Mouse (Mus musculus): ENCODE measurements around the gene Il1rn. TPM values are rescaled to one million over a fixed set of nuclear protein-coding genes. Genes with fewer than 3 reads are reported as not detected.

Gene Il1rn
- polyA plus RNA-seq, 1 experiment from 2014 or later, result 13.6 TPM

GRCm38 (mm10) chr2:24344619-24345018 is 8.0 kb downstream of the Il1rn start:
- no peaks in the 10 kb centered on the region for H3K9me3 ChIP-seq (replicated peaks; ENCODE audit: control insufficient read depth, low read length)
- H3K4me1 ChIP-seq (ENCODE audit: control insufficient read depth, insufficient read depth, low read length), result no peaks in the 10 kb centered on the region
- WGBS, result 40% methylated on average over 4 of the region's 4 CpGs
- H3K9ac ChIP-seq (ENCODE audit: low read length), result no peak overlapping the region
- H3K27ac ChIP-seq (ENCODE audit: low read length), result no peak overlapping the region
- H3K4me3 ChIP-seq (replicated peaks; ENCODE audit: low read length), result no peak overlapping the region
- H3K4me2 ChIP-seq (ENCODE audit: low read depth, low read length), result no peak overlapping the region
- no peak for ATAC-seq (ENCODE audit: insufficient read depth, low FRiP score)
- H3K27me3 ChIP-seq (ENCODE audit: control insufficient read depth, insufficient read depth, low read length), result no peaks in the 10 kb centered on the region
- H3K36me3 ChIP-seq (ENCODE audit: control insufficient read depth, insufficient read depth, low read length), result no peaks in the 10 kb centered on the region

GRCm38 (mm10) chr2:24345056-24345455 is 8.4 kb downstream of the Il1rn start:
- Histone ChIP-seq H3K4me3 (replicated peaks; ENCODE audit: low read length) (no peak overlapping the region), H3K27me3 (ENCODE audit: control insufficient read depth, insufficient read depth, low read length) (no peaks in the 10 kb centered on the region), H3K4me1 (ENCODE audit: control insufficient read depth, insufficient read depth, low read length) (no peaks in the 10 kb centered on the region), H3K9ac (ENCODE audit: low read length) (no peak overlapping the region), H3K27ac (ENCODE audit: low read length) (no peak overlapping the region), H3K4me2 (ENCODE audit: low read depth, low read length) (no peak overlapping the region), H3K9me3 (replicated peaks; ENCODE audit: control insufficient read depth, low read length) (no peaks in the 10 kb centered on the region), H3K36me3 (ENCODE audit: control insufficient read depth, insufficient read depth, low read length) (no peaks in the 10 kb centered on the region)
- ATAC-seq (ENCODE audit: insufficient read depth, low FRiP score), result no peak
- WGBS, result 69% methylated on average over 8 of the region's 8 CpGs

- H3K4me2 ChIP-seq (ENCODE audit: low read depth, low read length), result no peak overlapping the region
- 75% methylated on average over 1 of the region's 1 CpGs for WGBS
- H3K27me3 ChIP-seq (ENCODE audit: control insufficient read depth, insufficient read depth, low read length), result no peaks in the 10 kb centered on the region
- H3K36me3 ChIP-seq (ENCODE audit: control insufficient read depth, insufficient read depth, low read length), result no peaks in the 10 kb centered on the region
- H3K9ac ChIP-seq (ENCODE audit: low read length), result no peak overlapping the region
- H3K4me3 ChIP-seq (replicated peaks; ENCODE audit: low read length), result no peak overlapping the region
- H3K9me3 ChIP-seq (replicated peaks; ENCODE audit: control insufficient read depth, low read length), result no peaks in the 10 kb centered on the region
- no peaks in the 10 kb centered on the region for H3K4me1 ChIP-seq (ENCODE audit: control insufficient read depth, insufficient read depth, low read length)
- no peak overlapping the region for H3K27ac ChIP-seq (ENCODE audit: low read length)
- ATAC-seq (ENCODE audit: insufficient read depth, low FRiP score), result no peak
Observed at GRCm38 (mm10) chr2:24347926-24348325, 11.3 kb downstream of the Il1rn start.

GRCm38 (mm10) chr2:24351159-24351558 is 14.5 kb downstream of the Il1rn start:
- H3K27me3 ChIP-seq (ENCODE audit: control insufficient read depth, insufficient read depth, low read length), result no peaks in the 10 kb centered on the region
- no peak overlapping the region for H3K4me2 ChIP-seq (ENCODE audit: low read depth, low read length)
- H3K9ac ChIP-seq (ENCODE audit: low read length), result no peak overlapping the region
- WGBS, result 68% methylated on average over 2 of the region's 2 CpGs
- H3K27ac ChIP-seq (ENCODE audit: low read length), result no peak overlapping the region
- ATAC-seq (ENCODE audit: insufficient read depth, low FRiP score), result no peak
- H3K4me1 ChIP-seq (ENCODE audit: control insufficient read depth, insufficient read depth, low read length), result no peaks in the 10 kb centered on the region
- H3K9me3 ChIP-seq (replicated peaks; ENCODE audit: control insufficient read depth, low read length), result no peaks in the 10 kb centered on the region
- no peaks in the 10 kb centered on the region for H3K36me3 ChIP-seq (ENCODE audit: control insufficient read depth, insufficient read depth, low read length)
- no peak overlapping the region for H3K4me3 ChIP-seq (replicated peaks; ENCODE audit: low read length)

GRCm38 (mm10) chr2:24353042-24353441 is 16.4 kb downstream of the Il1rn start:
- WGBS, result 86% methylated on average over 2 of the region's 2 CpGs
- H3K4me1 ChIP-seq (ENCODE audit: control insufficient read depth, insufficient read depth, low read length), result no peaks in the 10 kb centered on the region
- H3K4me2 ChIP-seq (ENCODE audit: low read depth, low read length), result no peak overlapping the region
- no peaks in the 10 kb centered on the region for H3K27me3 ChIP-seq (ENCODE audit: control insufficient read depth, insufficient read depth, low read length)
- no peak for ATAC-seq (ENCODE audit: insufficient read depth, low FRiP score)
- no peak overlapping the region for H3K9ac ChIP-seq (ENCODE audit: low read length)
- H3K4me3 ChIP-seq (replicated peaks; ENCODE audit: low read length), result no peak overlapping the region
- no peaks in the 10 kb centered on the region for H3K36me3 ChIP-seq (ENCODE audit: control insufficient read depth, insufficient read depth, low read length)
- H3K9me3 ChIP-seq (replicated peaks; ENCODE audit: control insufficient read depth, low read length), result no peaks in the 10 kb centered on the region
- H3K27ac ChIP-seq (ENCODE audit: low read length), result no peak overlapping the region

GRCm38 (mm10) chr2:24357642-24358041 is 21.0 kb downstream of the Il1rn start:
- Histone ChIP-seq H3K27ac (ENCODE audit: low read length) (no peak overlapping the region), H3K4me1 (ENCODE audit: control insufficient read depth, insufficient read depth, low read length) (no peaks in the 10 kb centered on the region), H3K36me3 (ENCODE audit: control insufficient read depth, insufficient read depth, low read length) (no peaks in the 10 kb centered on the region), H3K4me2 (ENCODE audit: low read depth, low read length) (no peak overlapping the region), H3K27me3 (ENCODE audit: control insufficient read depth, insufficient read depth, low read length) (no peaks in the 10 kb centered on the region), H3K4me3 (replicated peaks; ENCODE audit: low read length) (no peak overlapping the region), H3K9ac (ENCODE audit: low read length) (no peak overlapping the region), H3K9me3 (replicated peaks; ENCODE audit: control insufficient read depth, low read length) (no peaks in the 10 kb centered on the region)
- ATAC-seq (ENCODE audit: insufficient read depth, low FRiP score), result no peak
- 7% methylated on average over 1 of the region's 1 CpGs for WGBS

GRCm38 (mm10) chr2:24359347-24359746 is 22.7 kb downstream of the Il1rn start:
- H3K4me1 ChIP-seq (ENCODE audit: control insufficient read depth, insufficient read depth, low read length), result no peaks in the 10 kb centered on the region
- ATAC-seq (ENCODE audit: insufficient read depth, low FRiP score), result no peak
- no peak overlapping the region for H3K4me2 ChIP-seq (ENCODE audit: low read depth, low read length)
- H3K4me3 ChIP-seq (replicated peaks; ENCODE audit: low read length), result no peak overlapping the region
- no peak overlapping the region for H3K27ac ChIP-seq (ENCODE audit: low read length)
- no peaks in the 10 kb centered on the region for H3K27me3 ChIP-seq (ENCODE audit: control insufficient read depth, insufficient read depth, low read length)
- no peaks in the 10 kb centered on the region for H3K9me3 ChIP-seq (replicated peaks; ENCODE audit: control insufficient read depth, low read length)
- no peak overlapping the region for H3K9ac ChIP-seq (ENCODE audit: low read length)
- WGBS, result 82% methylated on average over 1 of the region's 1 CpGs
- H3K36me3 ChIP-seq (ENCODE audit: control insufficient read depth, insufficient read depth, low read length), result no peaks in the 10 kb centered on the region

GRCm38 (mm10) chr2:24363818-24364217 is 27.2 kb downstream of the Il1rn start:
- Histone ChIP-seq H3K9ac (ENCODE audit: low read length) (no peak overlapping the region), H3K4me3 (replicated peaks; ENCODE audit: low read length) (no peak overlapping the region), H3K27ac (ENCODE audit: low read length) (no peak overlapping the region), H3K36me3 (ENCODE audit: control insufficient read depth, insufficient read depth, low read length) (no peaks in the 10 kb centered on the region), H3K4me2 (ENCODE audit: low read depth, low read length) (no peak overlapping the region), H3K27me3 (ENCODE audit: control insufficient read depth, insufficient read depth, low read length) (no peaks in the 10 kb centered on the region), H3K4me1 (ENCODE audit: control insufficient read depth, insufficient read depth, low read length) (peaks cover 5% of the 10 kb centered on the region), H3K9me3 (replicated peaks; ENCODE audit: control insufficient read depth, low read length) (no peaks in the 10 kb centered on the region)
- WGBS, result 73% methylated on average over 3 of the region's 3 CpGs
- no peak for ATAC-seq (ENCODE audit: insufficient read depth, low FRiP score)

- no peaks in the 10 kb centered on the region for H3K9me3 ChIP-seq (replicated peaks; ENCODE audit: control insufficient read depth, low read length)
- H3K4me1 ChIP-seq (ENCODE audit: control insufficient read depth, insufficient read depth, low read length), result peaks cover 5% of the 10 kb centered on the region
- H3K27me3 ChIP-seq (ENCODE audit: control insufficient read depth, insufficient read depth, low read length), result no peaks in the 10 kb centered on the region
- H3K4me3 ChIP-seq (replicated peaks; ENCODE audit: low read length), result no peak overlapping the region
- H3K9ac ChIP-seq (ENCODE audit: low read length), result no peak overlapping the region
- no peak overlapping the region for H3K27ac ChIP-seq (ENCODE audit: low read length)
- no peak for ATAC-seq (ENCODE audit: insufficient read depth, low FRiP score)
- no peak overlapping the region for H3K4me2 ChIP-seq (ENCODE audit: low read depth, low read length)
- WGBS, result 61% methylated on average over 12 of the region's 12 CpGs
- no peaks in the 10 kb centered on the region for H3K36me3 ChIP-seq (ENCODE audit: control insufficient read depth, insufficient read depth, low read length)
Observed at GRCm38 (mm10) chr2:24366214-24366975, 29.7 kb downstream of the Il1rn start.

Data from stomach, embryonic 16.5 days (tissue).